Mouse (Mus musculus): ENCODE measurements around the gene Sec1.

Gene Sec1

DNA sequence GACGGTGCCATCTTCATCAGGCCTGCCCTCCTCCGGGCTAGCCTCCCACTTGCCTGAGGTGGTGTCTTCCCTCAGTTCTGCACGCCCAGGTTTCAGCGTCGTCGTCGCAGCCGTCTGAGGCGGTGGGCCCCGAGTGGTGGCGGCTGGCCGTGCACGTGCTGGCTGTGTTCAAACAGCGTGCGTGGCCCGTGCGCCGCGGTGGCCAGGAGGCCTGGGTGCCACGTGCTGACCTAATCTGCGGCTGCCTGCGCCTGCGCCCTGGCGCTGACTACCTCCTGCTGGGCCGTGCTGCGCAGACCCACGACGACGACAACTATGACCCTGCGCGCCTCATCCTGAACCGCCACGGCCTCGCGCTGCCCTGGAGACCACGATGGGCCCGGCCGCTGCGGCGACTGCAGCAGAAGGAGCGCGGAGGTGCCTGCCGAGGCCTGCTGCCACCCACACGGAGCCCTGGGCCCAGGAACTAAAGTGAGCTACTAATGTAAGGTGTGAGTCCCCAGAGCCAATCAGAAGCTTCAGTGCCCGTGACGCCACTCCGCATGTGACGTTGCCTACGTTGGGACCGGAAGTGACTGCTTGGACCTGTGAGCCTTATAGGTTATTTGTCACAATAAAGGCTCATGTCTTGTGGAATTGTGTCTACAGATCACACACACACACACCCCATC, at the start of gene Sec1:
Gene Sec1 (minus strand): TSS at position 482 of the 671 bp plus-strand sequence.
- in situ Hi-C loops (cut with MboI, MseI): no loop called here

DNA sequence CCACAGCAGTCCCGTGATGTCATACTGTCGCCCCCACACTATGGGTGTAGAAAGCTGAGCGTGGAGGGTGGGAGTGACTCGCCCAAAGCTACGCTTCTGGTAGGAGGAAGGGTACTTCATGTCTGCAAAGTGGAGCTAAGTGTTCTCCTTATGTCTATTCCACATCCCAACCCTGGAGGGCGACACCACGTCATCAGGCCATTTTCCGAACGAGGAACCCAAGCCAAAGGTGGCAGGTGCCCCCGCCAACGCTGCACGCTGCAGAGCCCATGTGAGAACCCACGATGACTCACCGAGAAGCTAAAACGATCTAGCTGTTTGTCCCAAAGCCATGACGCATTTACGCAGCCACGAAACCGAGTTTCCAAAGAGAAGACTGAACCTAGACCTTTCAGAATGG, 48.1 kb upstream of the Sec1 start:
- in situ Hi-C loops (cut with MboI, MseI): no loop called here

DNA sequence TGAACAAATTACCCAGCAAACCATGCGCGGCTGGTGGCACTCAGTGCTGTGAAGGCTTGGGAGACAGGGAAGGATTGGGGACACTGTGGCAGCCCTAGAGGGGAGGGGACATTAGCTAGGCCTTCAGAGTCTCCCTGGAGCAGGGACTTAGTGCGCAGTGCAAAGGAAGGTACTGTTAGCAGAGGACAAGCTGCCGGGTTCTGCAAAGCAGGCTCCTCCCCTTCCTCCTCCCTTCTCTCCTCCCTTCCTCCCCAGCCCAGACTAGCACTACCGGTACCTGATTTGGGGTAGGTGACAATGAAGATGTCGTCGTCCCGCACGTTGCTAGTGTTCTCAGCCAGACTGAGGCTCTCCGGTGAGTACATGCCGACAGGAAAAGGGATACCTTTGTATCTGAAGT, 47.6 kb upstream of the Sec1 start:
- in situ Hi-C loops (cut with MboI, MseI): no loop called here

DNA sequence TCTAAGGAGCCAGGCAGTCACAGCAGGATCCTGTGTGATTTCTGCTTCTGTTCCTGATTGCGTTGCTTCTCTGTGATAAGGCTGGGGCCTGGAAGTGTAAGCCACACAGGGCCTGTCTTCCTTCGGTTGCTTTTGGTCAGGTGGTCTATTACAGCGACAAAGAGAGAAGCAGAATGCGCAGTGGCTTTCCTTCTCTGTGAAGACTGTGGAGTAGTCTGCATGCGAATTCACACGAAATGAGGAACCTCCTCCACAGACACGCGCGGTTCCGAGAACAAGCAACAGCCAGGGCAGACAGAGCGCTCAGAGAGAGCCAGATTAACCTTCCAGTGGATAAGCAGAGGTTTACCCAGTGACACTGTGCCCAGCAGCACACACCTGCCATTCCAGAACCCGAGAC, 47.1 kb upstream of the Sec1 start:
- in situ Hi-C loops (cut with MboI, MseI): no loop called here

DNA sequence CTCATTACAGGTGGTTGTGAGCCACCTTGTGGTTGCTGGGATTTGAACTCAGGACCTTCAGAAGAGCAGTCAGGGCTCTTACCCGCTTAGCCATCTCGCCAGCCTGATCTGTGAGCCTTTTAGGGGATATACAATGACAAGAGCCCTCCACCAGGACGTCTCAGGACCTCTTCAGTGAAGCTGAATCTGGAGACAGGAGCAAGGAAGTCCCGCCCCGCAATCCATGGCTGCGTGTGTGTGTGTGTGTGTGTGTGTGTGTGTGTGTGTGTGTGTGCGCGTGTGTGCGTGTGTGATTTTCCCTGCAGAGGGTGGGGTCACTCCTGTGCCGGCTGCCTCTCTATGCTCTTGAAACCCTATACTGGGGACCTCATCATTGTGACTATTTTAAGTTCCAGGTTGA, 45.6 kb upstream of the Sec1 start:
- in situ Hi-C loops (cut with MboI, MseI): loop anchor here (10.0 kb wide), 1 partner anchor 195 kb away; no protein-coding TSS in a partner anchor

DNA sequence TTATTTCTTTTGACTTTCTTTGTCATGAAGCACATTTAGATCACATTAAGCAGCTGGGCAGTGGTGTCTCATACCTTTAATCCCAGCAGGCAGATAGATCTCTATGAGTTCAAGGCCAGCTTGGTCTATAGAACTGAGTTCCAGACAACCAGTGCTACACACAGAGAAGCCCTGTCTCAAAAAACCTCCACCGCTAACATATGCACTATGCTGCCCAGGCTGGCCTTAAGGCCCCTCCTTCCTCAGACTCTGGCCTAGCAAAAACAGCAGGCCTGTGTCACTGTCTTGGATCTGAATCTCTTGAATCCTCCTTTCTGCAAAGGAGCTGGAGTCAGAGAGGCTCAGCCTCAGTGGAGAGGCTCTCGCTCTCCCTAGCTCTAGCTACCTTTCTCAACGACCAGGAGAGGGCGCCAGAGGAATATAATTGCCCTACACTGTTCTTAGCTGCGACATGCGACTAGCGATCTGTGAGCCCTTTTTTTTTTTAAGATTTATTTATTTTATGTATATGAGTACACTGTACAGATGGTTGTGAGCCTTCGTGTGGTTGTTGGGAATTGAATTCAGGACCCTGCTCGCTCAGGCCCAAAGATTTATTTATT, 45.1 kb upstream of the Sec1 start:
- in situ Hi-C loops (cut with MboI, MseI): loop anchor here (10.0 kb wide), 1 partner anchor 196 kb away; no protein-coding TSS in a partner anchor

DNA sequence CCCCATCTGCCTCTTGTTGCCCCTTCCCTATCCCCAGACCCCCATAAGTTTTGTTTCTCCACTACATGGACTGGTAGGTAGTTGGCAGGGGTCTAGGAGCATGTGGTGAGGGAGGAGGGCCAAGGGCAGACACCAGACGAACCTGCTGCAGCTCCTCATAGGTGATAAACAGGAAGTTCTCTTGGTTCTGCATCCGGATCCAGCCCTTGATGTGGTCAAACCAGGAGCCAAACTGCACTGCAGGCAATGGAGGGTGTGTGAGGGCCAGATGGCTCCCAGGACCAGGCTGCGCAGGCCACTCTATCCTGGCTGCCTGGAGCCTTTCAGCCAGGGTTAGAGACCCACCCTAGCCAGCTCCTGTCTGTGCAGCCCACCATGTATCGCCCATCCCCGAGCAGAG, 39.3 kb upstream of the Sec1 start:
- in situ Hi-C loops (cut with MboI, MseI): loop anchor here (5.0 to 10.0 kb wide), 4 partner anchors 69 to 299 kb away; partner anchors contain the start of genes Abcc6 (in 1 of the 2) and Nomo1 (in 1 of the 2)

DNA sequence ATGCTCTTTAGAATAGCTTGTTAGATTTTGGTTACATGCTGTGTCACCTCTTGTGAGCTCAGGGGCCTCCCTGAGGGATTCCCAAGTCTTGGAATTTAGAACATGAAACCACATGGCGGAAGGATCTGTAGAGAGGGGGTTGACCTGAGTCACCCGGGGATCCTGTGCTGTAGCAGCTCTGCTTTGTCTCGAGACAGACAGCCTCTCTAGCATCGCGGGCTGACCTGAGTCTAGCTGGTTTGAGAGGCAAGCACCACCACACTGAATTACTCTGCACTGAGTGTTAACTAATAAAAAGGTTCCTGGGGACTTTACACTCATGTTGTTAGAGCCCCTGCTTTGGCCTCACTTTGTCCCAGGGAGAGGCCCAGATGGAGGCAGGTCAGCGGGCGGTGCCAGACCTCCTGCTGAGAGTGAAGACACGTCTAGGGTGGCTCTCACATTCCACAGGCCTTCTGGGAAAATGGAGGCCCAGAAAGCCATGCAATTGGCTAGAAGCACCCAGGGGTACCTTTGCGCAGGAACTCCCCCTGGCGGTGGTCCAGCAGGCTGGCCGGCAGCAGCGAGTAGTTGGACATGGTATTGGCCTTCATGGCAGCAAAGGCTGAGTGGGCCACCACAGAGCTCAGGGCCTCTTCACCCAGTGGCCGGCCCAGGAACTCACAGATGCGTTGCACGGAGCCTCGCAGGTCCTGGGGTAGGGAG, 36.7 kb upstream of the Sec1 start:
- in situ Hi-C loops (cut with MboI, MseI): loop anchor here (5.0 to 10.0 kb wide), 4 partner anchors 71 to 301 kb away; partner anchors contain the start of genes Abcc6 (in 1 of the 2) and Nomo1 (in 1 of the 2)

DNA sequence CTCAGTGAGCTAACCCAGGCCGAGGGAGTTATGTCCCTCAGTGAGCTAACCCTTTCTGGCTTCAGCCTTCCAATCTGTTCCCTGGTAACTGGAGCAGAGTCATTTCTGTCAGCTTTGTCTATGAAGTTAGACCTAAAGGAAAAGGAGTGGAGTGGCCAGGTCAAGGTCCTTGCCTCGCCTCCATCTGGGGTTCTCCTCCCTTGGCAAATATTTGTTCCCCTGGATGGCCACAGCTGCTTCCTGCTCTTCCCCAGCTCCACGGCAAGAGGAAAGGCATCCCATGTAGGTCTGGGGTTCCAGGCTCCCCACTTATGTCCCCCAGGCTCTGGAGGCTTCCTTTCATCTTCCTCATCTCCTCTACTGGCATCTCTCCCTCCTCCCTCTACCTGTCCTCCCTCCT, 33.4 kb upstream of the Sec1 start:
- in situ Hi-C loops (cut with MboI, MseI): no loop called here

DNA sequence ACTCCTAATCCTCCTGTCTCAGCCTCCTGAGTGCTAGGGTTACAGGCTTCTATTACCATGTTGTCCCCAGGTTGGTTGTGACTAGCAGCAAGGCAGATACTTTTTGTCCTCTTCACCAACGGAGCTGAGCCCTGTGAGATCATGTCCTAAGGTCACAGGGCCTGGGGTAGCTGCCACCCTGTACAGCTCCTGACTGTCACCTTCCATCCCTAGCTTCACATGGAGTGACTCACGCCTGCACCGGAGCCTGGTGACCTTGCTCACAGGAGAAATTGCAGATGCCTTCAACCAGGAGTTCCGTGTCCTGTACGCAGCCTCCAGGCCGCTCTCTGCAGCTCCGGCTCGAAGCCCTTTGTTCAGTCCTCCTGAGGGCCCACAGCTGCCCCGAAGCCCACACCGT, 32.2 kb upstream of the Sec1 start:
- in situ Hi-C loops (cut with MboI, MseI): no loop called here

DNA sequence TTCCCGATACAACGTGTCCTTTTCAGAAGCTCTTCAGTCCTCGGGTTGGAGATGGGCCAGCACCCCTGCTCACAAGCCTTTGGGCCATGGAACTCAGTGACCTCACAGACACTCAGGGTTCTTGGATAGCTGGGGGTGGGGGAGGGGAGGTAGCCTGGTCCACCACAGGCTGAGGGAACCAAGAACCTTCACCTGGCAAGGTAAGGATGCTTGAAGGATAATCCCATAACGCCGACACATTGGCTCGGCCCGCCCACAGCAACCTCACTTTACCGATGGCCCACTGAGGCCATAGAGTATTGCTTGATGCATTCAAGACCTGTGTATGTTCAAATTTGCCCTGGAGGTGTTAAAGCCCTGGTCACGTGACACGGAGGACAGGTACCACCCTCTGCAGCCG, 31.5 kb upstream of the Sec1 start, which contains the start of gene Spaca4:
Gene Spaca4 (minus strand): TSS at position 101 of the 400 bp plus-strand sequence.
- in situ Hi-C loops (cut with MboI, MseI): no loop called here

DNA sequence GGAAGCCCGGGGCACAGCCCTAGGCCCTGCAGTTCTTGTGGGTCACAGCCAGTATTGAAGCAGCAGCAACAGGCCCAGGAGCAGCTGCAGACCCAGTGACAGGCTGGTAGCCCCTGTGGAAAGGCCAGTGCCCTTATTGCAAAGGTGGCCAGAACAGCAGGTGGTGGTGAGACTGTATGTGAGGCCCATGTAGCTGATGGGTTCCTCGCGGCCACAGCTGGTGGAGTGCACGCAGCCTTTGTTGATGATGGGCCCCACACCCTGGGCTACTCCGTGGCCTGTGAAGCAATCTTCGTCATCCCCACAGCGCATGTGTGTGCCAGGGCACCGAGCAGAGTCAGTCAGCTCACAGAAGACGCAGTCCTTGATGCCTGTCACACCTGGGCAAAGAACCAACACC, 30.9 kb upstream of the Sec1 start:
- in situ Hi-C loops (cut with MboI, MseI): no loop called here

DNA sequence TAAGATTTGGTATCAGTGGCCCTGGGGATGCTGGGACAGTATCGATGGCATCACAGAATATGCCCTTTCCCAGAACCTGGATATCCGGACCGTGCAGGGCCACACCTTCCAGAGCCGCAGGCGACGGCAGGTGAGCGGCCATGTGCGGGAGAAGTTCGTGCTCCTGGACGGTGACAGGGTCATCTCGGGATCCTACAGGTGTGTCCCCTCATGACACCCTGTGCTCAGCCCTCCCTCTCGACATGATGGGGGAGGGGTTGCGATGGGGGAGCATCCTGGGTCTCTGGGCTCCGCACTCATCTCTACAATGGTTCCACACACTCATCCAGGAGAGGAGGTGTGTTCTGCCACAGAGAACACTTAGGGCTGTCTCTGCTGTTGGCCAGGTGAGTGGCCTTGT, 29.6 kb upstream of the Sec1 start:
- in situ Hi-C loops (cut with MboI, MseI): loop anchor here in 1 of 2 experiments (5.0 kb wide), 1 partner anchor 871 kb away; no protein-coding TSS in a partner anchor

DNA sequence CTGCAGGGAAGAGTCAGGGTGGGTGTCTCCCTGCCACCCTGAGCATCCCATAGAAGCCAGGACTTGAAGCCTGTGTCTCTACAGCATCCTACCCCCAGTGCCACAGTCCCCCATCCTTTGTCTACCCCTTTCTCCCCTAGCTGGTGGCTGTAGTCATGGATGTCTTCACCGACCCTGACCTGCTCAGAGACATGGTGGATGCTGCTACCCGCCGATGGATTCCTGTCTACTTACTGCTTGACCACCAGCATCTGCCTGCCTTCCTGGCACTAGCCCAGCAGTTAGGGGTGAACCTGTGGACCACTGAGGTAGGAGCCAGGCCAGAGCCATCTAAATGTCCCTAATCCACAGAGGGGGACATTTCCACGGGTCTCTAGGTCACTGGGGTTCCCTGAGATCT, 29.1 kb upstream of the Sec1 start:
- in situ Hi-C loops (cut with MboI, MseI): loop anchor here in 1 of 2 experiments (5.0 kb wide), 1 partner anchor 871 kb away; no protein-coding TSS in a partner anchor

DNA sequence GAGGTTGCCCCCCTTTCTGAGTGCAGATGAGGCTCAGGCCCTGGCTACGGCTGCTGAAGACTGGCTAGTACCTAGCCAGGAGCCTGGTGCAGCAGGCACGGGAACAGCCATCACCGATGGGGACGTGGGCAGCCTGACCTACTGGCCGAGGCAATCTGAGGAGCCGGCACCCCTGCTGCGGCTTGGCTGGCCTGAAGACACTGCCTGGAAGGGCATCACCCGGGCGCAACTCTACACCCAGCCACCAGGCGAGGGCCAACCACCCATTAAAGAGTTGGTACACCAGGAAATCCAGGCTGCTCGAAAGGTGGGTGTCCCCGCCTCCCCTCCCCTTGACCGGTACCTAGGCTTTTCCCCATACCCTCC, 28.1 kb upstream of the Sec1 start:
- in situ Hi-C loops (cut with MboI, MseI): loop anchor here in 1 of 2 experiments (5.0 kb wide), 1 partner anchor 870 kb away; no protein-coding TSS in a partner anchor

DNA sequence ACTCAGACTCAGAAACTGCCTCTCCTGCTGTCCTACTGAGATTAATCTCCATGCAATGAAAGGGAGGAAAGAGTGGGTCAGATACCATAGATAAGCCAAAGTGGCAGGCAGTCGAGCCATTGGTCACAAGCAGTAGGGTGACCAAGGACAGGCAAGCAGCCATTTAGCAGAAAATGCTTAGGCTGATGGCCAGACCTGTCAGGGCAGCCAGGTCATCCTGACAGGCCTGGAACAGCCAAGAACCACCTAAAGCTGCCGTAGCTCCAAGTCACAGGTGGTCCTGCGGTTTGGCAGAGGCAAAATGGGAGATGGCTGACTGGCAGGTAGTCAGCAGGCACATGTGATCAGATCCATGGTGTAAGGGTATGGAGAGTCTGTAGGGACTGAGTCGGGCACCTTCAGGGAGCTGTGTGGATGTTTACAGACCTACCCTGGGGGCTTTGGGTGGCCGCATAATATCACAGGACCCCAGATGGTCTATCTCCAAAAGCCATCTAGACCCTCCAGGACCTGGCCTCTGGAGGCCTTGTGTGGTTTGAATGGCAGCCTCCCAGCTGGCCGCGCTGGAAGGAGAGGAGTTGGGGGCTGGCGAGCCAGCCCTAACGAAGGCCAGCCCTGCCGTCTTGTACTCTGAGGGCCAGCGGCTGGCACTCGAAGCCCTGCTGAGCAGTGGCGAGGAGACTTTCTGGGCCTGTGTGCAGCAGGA, 27.6 kb upstream of the Sec1 start:
- in situ Hi-C loops (cut with MboI, MseI): loop anchor here in 1 of 2 experiments (5.0 kb wide), 1 partner anchor 869 kb away; no protein-coding TSS in a partner anchor

DNA sequence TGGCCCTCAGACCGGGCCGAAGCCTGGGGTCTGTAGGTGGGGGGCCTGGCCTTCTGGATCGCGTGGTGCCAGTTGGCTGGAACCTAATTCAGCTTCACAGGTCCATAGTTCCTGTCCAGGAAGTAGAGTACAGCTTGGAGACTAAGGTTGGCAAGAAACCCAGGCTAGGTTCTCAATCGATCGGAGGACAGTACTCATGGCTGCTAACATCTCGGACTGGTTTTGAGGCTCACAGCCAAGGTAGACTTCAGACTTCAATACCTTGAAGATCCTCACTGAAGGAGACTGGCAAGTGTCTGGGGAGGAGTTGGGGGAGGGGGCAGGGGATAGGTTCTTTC, 27.0 kb upstream of the Sec1 start:
- in situ Hi-C loops (cut with MboI, MseI): loop anchor here in 1 of 2 experiments (5.0 kb wide), 1 partner anchor 869 kb away; no protein-coding TSS in a partner anchor

DNA sequence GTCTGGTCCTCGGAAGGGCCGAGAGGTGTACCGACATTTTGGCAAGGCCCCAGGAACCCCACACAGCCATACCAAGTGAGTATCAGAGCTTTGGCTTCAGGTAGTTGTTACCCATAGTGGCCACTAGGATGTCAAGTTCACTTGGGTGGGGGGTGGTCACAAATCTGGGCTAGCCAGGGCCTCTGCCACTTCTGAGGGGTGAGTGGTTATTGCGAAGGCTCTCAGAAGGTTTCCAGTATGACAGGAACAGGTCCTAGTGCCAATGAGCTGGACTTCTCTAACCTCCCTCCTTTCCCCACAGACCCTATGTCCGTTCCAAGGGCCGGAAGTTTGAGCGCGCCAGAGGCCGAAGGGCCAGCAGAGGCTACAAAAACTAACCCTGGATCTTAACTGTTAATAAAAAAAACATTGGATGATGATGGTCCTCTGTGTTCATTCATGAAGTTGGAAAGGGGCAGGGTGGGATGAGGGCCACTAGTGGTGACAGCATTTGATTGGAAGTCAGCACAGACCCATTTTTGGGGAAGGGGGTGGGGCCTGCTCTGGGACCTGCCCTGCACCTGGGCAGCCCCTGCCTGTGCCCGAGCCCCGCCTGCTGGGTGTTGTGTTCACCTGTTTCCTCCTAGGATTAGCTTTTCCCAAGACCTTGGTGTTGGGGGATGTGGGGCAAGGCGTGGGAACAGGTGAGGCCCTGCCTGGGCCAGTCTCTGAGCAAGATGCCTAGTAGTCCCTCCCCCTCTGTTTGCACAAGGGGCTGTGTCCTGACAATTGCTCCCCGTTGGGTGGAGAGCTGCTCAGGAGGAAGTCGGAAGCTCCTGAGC, 26.4 kb upstream of the Sec1 start, which contains the start of gene Fam83e:
Gene Fam83e (plus strand): TSS at position 800 of the 821 bp plus-strand sequence.
- in situ Hi-C loops (cut with MboI, MseI): loop anchor here in 1 of 2 experiments (5.0 kb wide), 1 partner anchor 868 kb away; no protein-coding TSS in a partner anchor

DNA sequence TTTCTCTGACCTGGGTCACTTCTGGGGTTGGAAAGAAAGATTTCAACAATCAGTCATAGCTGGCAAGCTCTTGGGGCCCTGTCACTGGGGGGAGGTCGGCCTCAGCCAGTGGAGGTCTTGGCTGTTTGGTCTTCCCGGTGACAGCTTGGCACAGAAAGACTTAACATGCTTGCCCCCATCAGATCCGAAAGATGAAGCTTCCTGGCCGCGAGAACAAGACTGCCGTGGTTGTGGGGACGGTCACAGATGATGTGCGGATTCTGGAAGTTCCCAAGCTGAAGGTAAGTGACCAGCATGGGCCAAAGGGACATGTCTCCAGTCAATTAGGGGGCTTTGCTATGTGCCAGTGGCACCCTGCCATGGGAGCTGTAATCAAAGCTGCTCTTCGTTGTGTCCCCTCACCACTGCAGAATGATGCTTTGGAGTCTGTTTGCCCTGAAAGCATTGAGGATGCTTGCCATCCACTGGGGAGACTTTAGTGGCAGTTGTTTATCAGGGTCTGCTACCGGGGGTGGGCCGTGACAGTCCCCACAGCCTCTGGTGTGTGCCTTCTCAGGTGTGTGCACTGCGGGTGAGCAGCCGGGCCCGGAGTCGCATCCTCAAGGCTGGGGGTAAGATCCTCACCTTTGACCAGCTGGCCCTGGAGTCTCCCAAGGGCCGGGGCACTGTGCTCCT, 25.7 kb upstream of the Sec1 start:
- in situ Hi-C loops (cut with MboI, MseI): loop anchor here in 1 of 2 experiments (5.0 kb wide), 1 partner anchor 868 kb away; no protein-coding TSS in a partner anchor

DNA sequence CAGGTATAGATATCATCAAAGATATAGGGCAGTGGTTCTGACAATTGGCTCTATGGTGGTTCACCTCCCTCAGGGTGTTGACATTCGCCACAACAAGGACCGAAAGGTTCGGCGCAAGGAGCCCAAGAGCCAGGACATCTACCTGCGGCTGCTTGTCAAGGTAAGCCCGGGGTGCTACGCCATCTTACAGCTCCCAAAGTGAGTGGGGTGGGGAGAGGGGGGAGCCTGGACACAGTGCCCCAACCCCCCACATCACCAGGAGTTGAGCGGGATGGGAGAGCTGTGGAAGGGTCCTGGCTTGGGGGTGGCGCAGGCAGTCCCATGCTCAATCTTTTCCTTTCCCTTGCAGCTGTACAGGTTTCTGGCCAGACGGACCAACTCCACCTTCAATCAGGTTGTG, 25.0 kb upstream of the Sec1 start:
- in situ Hi-C loops (cut with MboI, MseI): no loop called here

Data from T-helper 17 cell (primary cell).